Comparison of ENCODE assay signal across 25 mouse cellular contexts in the genomic region with DNA sequence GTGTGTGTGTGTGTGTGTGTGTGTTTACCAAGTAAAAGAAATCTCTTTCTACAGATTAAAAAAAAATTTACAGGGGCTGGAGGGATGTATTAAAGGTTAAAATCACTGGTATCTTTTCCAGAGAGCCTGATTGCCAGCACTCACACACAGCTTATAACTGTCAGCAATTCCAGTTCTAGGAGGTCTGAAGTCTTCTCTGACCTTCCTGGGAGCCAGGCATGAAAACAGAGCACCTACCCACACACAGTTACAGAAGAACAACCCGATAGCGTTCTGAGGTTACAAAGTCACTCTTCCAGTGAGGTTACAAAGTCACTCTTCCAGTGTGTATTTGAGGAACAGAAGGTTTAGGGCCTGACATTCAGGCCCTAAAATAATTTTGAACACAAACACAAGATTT. TPM values are rescaled to one million over a fixed set of nuclear protein-coding genes. Genes with fewer than 3 reads are reported as not detected.
A peak's percentile ranks its signal among the peaks of the same experiment; 100 is the strongest.
DNase-seq lines count a peak whose midpoint lies in the region; ATAC-seq lines count a peak whose summit lies in the region.
"Had no signal": no experiment of that assay in that cellular context is flagged by ENCODE, and none has a peak within 500 bp of the region (broad histone marks: within the 10 kb centered on the region; RNA-seq: fewer than 3 reads in every experiment).

No protein-coding gene starts in this region.

- peaks cover 4% of the 10 kb centered on the region; the same call in 1 of the 2 replicates for H3K4me1 ChIP-seq in heart, embryonic 11.5 days (ENCODE audit: control insufficient read depth, insufficient read depth, low read length)
- peaks cover 7% of the 10 kb centered on the region; the same call in 1 of the 2 replicates for H3K4me1 ChIP-seq in heart, embryonic 16.5 days (ENCODE audit: control insufficient read depth, insufficient read depth, low read length)
- H3K4me1 ChIP-seq in stomach, embryonic 14.5 days (ENCODE audit: control insufficient read depth, insufficient read depth, low read length) = peaks cover 3% of the 10 kb centered on the region; the same call in 1 of the 2 replicates
- H3K4me1 ChIP-seq in midbrain, embryonic 16.5 days (ENCODE audit: control insufficient read depth, insufficient read depth, low read length) = no peaks in the 10 kb centered on the region
- no peaks in the 10 kb centered on the region for H3K4me1 ChIP-seq in forebrain, embryonic 15.5 days
- H3K4me1 ChIP-seq in hindbrain, embryonic 12.5 days = no peaks in the 10 kb centered on the region
- H3K4me1 ChIP-seq: forebrain, embryonic 10.5 days had no signal

- no peak overlapping the region for H3K4me2 ChIP-seq in heart, embryonic 11.5 days
- no peak overlapping the region for H3K4me2 ChIP-seq in heart, embryonic 16.5 days (ENCODE audit: low read depth, low read length)
- no peak overlapping the region for H3K4me2 ChIP-seq in stomach, embryonic 14.5 days (replicated peaks; ENCODE audit: low read depth, low read length)
- no peak overlapping the region for H3K4me2 ChIP-seq in midbrain, embryonic 16.5 days (ENCODE audit: low read length)
- no peak overlapping the region for H3K4me2 ChIP-seq in forebrain, embryonic 15.5 days (replicated peaks)
- H3K4me2 ChIP-seq in hindbrain, embryonic 12.5 days (replicated peaks) = no peak overlapping the region
- H3K4me2 ChIP-seq: midbrain, embryonic 11.5 days had no signal

- no peak overlapping the region for H3K4me3 ChIP-seq in heart, embryonic 11.5 days (ENCODE audit: low read depth, low read length)
- H3K4me3 ChIP-seq in heart, embryonic 16.5 days (ENCODE audit: low read length) = no peak overlapping the region
- no peak overlapping the region for H3K4me3 ChIP-seq in stomach, embryonic 14.5 days (ENCODE audit: low read depth, low read length)
- H3K4me3 ChIP-seq in midbrain, embryonic 16.5 days (ENCODE audit: low read depth, low read length) = no peak overlapping the region
- H3K4me3 ChIP-seq in forebrain, embryonic 15.5 days = no peak overlapping the region
- no peak overlapping the region for H3K4me3 ChIP-seq in hindbrain, embryonic 12.5 days
- H3K4me3 ChIP-seq: forebrain, embryonic 10.5 days; layer of hippocampus, adult 2 months had no signal

- peak overlapping the region; percentile 80 for H3K27ac ChIP-seq in heart, embryonic 11.5 days (ENCODE audit: low read depth, low read length)
- H3K27ac ChIP-seq in heart, embryonic 16.5 days (ENCODE audit: low read length) = peak overlapping the region; percentile 86
- peak overlapping the region; percentile 86 for H3K27ac ChIP-seq in stomach, embryonic 14.5 days (ENCODE audit: low read length)
- H3K27ac ChIP-seq in midbrain, embryonic 16.5 days (ENCODE audit: low read length) = no peak overlapping the region
- no peak overlapping the region for H3K27ac ChIP-seq in forebrain, embryonic 15.5 days (replicated peaks)
- H3K27ac ChIP-seq in hindbrain, embryonic 12.5 days = no peak overlapping the region
- H3K27ac ChIP-seq: forebrain, embryonic 10.5 days; hindbrain, postnatal 0 days; layer of hippocampus, adult 2 months had no signal

- H3K9ac ChIP-seq in heart, embryonic 11.5 days (ENCODE audit: low read depth, low read length) = no peak overlapping the region
- H3K9ac ChIP-seq in heart, embryonic 16.5 days (ENCODE audit: low read length) = 0 out of 2 replicates have a peak overlapping the region, but pooled peaks have one; percentile 16
- no peak overlapping the region for H3K9ac ChIP-seq in stomach, embryonic 14.5 days (replicated peaks; ENCODE audit: low read depth, low read length)
- no peak overlapping the region for H3K9ac ChIP-seq in midbrain, embryonic 16.5 days (ENCODE audit: low read depth, low read length)
- H3K9ac ChIP-seq in forebrain, embryonic 15.5 days (replicated peaks) = no peak overlapping the region
- no peak overlapping the region for H3K9ac ChIP-seq in hindbrain, embryonic 12.5 days
- H3K9ac ChIP-seq: forebrain, postnatal 0 days; liver, postnatal 0 days had no signal

- no peaks in the 10 kb centered on the region for H3K27me3 ChIP-seq in heart, embryonic 11.5 days (ENCODE audit: control insufficient read depth, insufficient read depth, low read length)
- H3K27me3 ChIP-seq in heart, embryonic 16.5 days (ENCODE audit: control insufficient read depth, insufficient read depth, low read length) = no peaks in the 10 kb centered on the region
- H3K27me3 ChIP-seq in stomach, embryonic 14.5 days (ENCODE audit: control insufficient read depth, insufficient read depth, low read length) = no peaks in the 10 kb centered on the region
- H3K27me3 ChIP-seq in midbrain, embryonic 16.5 days (ENCODE audit: control insufficient read depth, insufficient read depth, low read depth, low read length) = no peaks in the 10 kb centered on the region
- no peaks in the 10 kb centered on the region for H3K27me3 ChIP-seq in forebrain, embryonic 15.5 days
- no peaks in the 10 kb centered on the region for H3K27me3 ChIP-seq in hindbrain, embryonic 12.5 days

- WGBS in heart, embryonic 11.5 days (ENCODE audit: insufficient replicate concordance) = 47% methylated on average over 2 of the region's 2 CpGs
- 32% methylated on average over 2 of the region's 2 CpGs for WGBS in heart, embryonic 16.5 days
- WGBS in stomach, embryonic 14.5 days = 28% methylated on average over 2 of the region's 2 CpGs
- 75% methylated on average over 2 of the region's 2 CpGs for WGBS in midbrain, embryonic 16.5 days
- 80% methylated on average over 2 of the region's 2 CpGs for WGBS in forebrain, embryonic 15.5 days
- WGBS in hindbrain, embryonic 12.5 days = 80% methylated on average over 2 of the region's 2 CpGs

- no peaks in the 10 kb centered on the region for H3K9me3 ChIP-seq in heart, embryonic 11.5 days (replicated peaks; ENCODE audit: control insufficient read depth, low read length)
- no peaks in the 10 kb centered on the region for H3K9me3 ChIP-seq in heart, embryonic 16.5 days (replicated peaks; ENCODE audit: control insufficient read depth, low read length)
- H3K9me3 ChIP-seq in stomach, embryonic 14.5 days (ENCODE audit: control insufficient read depth, low read depth, low read length) = no peaks in the 10 kb centered on the region
- H3K9me3 ChIP-seq in midbrain, embryonic 16.5 days (replicated peaks; ENCODE audit: control insufficient read depth, low read length, poor library complexity, severe bottlenecking) = no peaks in the 10 kb centered on the region
- no peaks in the 10 kb centered on the region for H3K9me3 ChIP-seq in forebrain, embryonic 15.5 days
- H3K9me3 ChIP-seq in hindbrain, embryonic 12.5 days (replicated peaks) = no peaks in the 10 kb centered on the region
- H3K9me3 ChIP-seq: forebrain, embryonic 10.5 days had no signal

- DNase-seq in heart, adult 8-10 months (ENCODE audit: low spot score) = peak; percentile 3
- DNase-seq in heart, postnatal 4 days = no peak
- DNase-seq: cerebellum, adult 11-12 months; forebrain, postnatal 0 days; gastrocnemius, postnatal 36 days; kidney, adult 8-10 months; kidney, postnatal 25 days; layer of hippocampus, postnatal 36 days; liver, postnatal 0 days; lung, postnatal 14 days; right cerebral cortex, postnatal 14 days; spleen, adult 18-20 months; thymus, adult 18-20 months; thymus, postnatal 36 days had no signal

- no peak for ATAC-seq in heart, embryonic 11.5 days (replicated peaks; ENCODE audit: insufficient number of reproducible peaks, low FRiP score, low TSS enrichment)
- no peak for ATAC-seq in heart, embryonic 16.5 days (replicated peaks; ENCODE audit: extremely low read depth, insufficient read depth, low FRiP score)
- ATAC-seq in stomach, embryonic 14.5 days (ENCODE audit: insufficient number of reproducible peaks, insufficient read depth, low FRiP score, low read depth) = no peak
- no peak for ATAC-seq in midbrain, embryonic 16.5 days
- ATAC-seq in forebrain, embryonic 15.5 days (replicated peaks) = no peak
- no peak for ATAC-seq in hindbrain, embryonic 12.5 days (ENCODE audit: low FRiP score)
- ATAC-seq: CD4-positive, CD25-positive, alpha-beta regulatory T cell, adult 4 months; forebrain, postnatal 0 days; hindbrain, postnatal 0 days; liver, postnatal 0 days had no signal

- no peaks in the 10 kb centered on the region for H3K36me3 ChIP-seq in heart, embryonic 11.5 days (ENCODE audit: control insufficient read depth, insufficient read depth, low read length)
- no peaks in the 10 kb centered on the region for H3K36me3 ChIP-seq in heart, embryonic 16.5 days (ENCODE audit: control insufficient read depth, insufficient read depth)
- no peaks in the 10 kb centered on the region for H3K36me3 ChIP-seq in stomach, embryonic 14.5 days (ENCODE audit: control insufficient read depth, insufficient read depth, low read length)
- no peaks in the 10 kb centered on the region for H3K36me3 ChIP-seq in midbrain, embryonic 16.5 days (ENCODE audit: control insufficient read depth, insufficient read depth, low read length)
- H3K36me3 ChIP-seq in forebrain, embryonic 15.5 days = no peaks in the 10 kb centered on the region
- H3K36me3 ChIP-seq in hindbrain, embryonic 12.5 days = no peaks in the 10 kb centered on the region
- H3K36me3 ChIP-seq: forebrain, embryonic 10.5 days had no signal

RNA-seq across cellular contexts. Expression of gene Ppm1a, which starts 38.2 kb away (rescaled TPM):
- 100 to 1,000 TPM; 237 to 283 (median 258) TPM for total RNA-seq in heart, adult 8-10 months (2022)
- 100 to 1,000 TPM; 212 to 232 TPM for total RNA-seq in heart, postnatal 4 days (2021)
- 47.7 and 51.2 TPM in 2 replicates for polyA plus RNA-seq in heart, embryonic 11.5 days (2014; fragmentation: Nextera tagmentation; extraction: Ambion mirVana)
- 29.0 and 38.4 TPM in 2 replicates for polyA plus RNA-seq in heart, embryonic 16.5 days (2015; fragmentation: Nextera tagmentation; extraction: Ambion mirVana)
- polyA plus RNA-seq in stomach, embryonic 14.5 days (2014; fragmentation: Nextera tagmentation; extraction: Ambion mirVana) = 52.4 and 61.3 TPM in 2 replicates
- polyA plus RNA-seq in midbrain, embryonic 16.5 days (2015; fragmentation: Nextera tagmentation; extraction: Ambion mirVana) = 52.3 and 55.9 TPM in 2 replicates
- polyA plus RNA-seq in forebrain, embryonic 15.5 days (2015; fragmentation: Nextera tagmentation; extraction: Ambion mirVana) = 55.2 and 66.9 TPM in 2 replicates
- polyA plus RNA-seq in hindbrain, embryonic 12.5 days (2016; fragmentation: Nextera tagmentation; extraction: Ambion mirVana) = 88.2 and 88.5 TPM in 2 replicates

RNA-seq across cellular contexts. Expression of gene Dhrs7, which starts 54.3 kb away (rescaled TPM):
- total RNA-seq in heart, adult 8-10 months (2022) = 10 to 100 TPM; 60.9 to 71.2 (median 69.3) TPM
- total RNA-seq in heart, postnatal 4 days (2021) = 100 to 1,000 TPM in 1 of 2 experiments, 10 to 100 TPM in 1; 79.2 to 105 TPM
- polyA plus RNA-seq in heart, embryonic 11.5 days (2014; fragmentation: Nextera tagmentation; extraction: Ambion mirVana) = 33.1 and 35.9 TPM in 2 replicates
- polyA plus RNA-seq in heart, embryonic 16.5 days (2015; fragmentation: Nextera tagmentation; extraction: Ambion mirVana) = 89.5 and 101 TPM in 2 replicates
- 16.1 and 21.9 TPM in 2 replicates for polyA plus RNA-seq in stomach, embryonic 14.5 days (2014; fragmentation: Nextera tagmentation; extraction: Ambion mirVana)
- 12.3 and 16.6 TPM in 2 replicates for polyA plus RNA-seq in midbrain, embryonic 16.5 days (2015; fragmentation: Nextera tagmentation; extraction: Ambion mirVana)
- polyA plus RNA-seq in forebrain, embryonic 15.5 days (2015; fragmentation: Nextera tagmentation; extraction: Ambion mirVana) = 8.0 and 10.2 TPM in 2 replicates
- polyA plus RNA-seq in hindbrain, embryonic 12.5 days (2016; fragmentation: Nextera tagmentation; extraction: Ambion mirVana) = 7.5 and 8.3 TPM in 2 replicates

Comparison
In these comparisons a context has a peak if more than half of its experiments do, and no peak if none do; other contexts are left out.
1. H3K27ac ChIP-seq: peak in heart, embryonic 11.5 days (single experiment), heart, embryonic 16.5 days (single experiment) and stomach, embryonic 14.5 days (single experiment); none in midbrain, embryonic 16.5 days (single experiment), forebrain, embryonic 15.5 days (single experiment) and hindbrain, embryonic 12.5 days (single experiment).